Comparison of ENCODE assay signal across 29 mouse cellular contexts in the genomic region with DNA sequence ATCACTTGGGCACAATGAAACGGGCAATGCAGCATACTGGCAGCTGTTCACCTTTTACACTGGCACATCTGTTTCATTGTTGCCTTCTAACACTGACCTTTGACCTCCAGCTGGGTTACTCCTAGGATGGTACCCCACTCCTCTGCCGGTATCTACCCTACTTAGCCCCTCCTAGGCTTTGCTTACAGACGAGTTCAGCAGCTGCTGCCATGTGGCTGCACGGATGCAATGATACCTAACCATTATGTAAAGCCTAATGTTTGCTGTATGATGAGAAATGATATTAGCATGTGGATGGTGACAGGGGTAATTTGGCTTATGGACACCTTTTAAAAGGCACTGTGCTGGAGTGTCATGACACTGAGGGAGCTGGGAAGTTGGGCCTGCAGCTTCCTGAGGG. TPM values are rescaled to one million over a fixed set of nuclear protein-coding genes. Genes with fewer than 3 reads are reported as not detected.
DNase-seq lines count a peak whose midpoint lies in the region; ATAC-seq and TF ChIP-seq lines count a peak whose summit lies in the region.
"Had no signal": no experiment of that assay in that cellular context is flagged by ENCODE, and none has a peak within 500 bp of the region (broad histone marks: within the 10 kb centered on the region; RNA-seq: fewer than 3 reads in every experiment).

No protein-coding gene starts in this region.

- H3K27me3 ChIP-seq in forebrain, embryonic 12.5 days: no peaks in the 10 kb centered on the region
- no peaks in the 10 kb centered on the region for H3K27me3 ChIP-seq in forebrain, embryonic 10.5 days (ENCODE audit: poor library complexity, severe bottlenecking)
- H3K27me3 ChIP-seq in heart, embryonic 16.5 days (ENCODE audit: control insufficient read depth, insufficient read depth, low read length): no peaks in the 10 kb centered on the region
- H3K27me3 ChIP-seq: forebrain, embryonic 13.5 days; intestine, embryonic 15.5 days; Patski had no signal

- no peak for ATAC-seq in forebrain, embryonic 12.5 days (ENCODE audit: low FRiP score)
- ATAC-seq in heart, embryonic 16.5 days (replicated peaks; ENCODE audit: extremely low read depth, insufficient read depth, low FRiP score): no peak
- ATAC-seq: intestine, embryonic 15.5 days; Patski had no signal

- H3K4me3 ChIP-seq in forebrain, embryonic 12.5 days (replicated peaks): no peak overlapping the region
- no peak overlapping the region for H3K4me3 ChIP-seq in forebrain, embryonic 10.5 days
- no peak overlapping the region for H3K4me3 ChIP-seq in heart, embryonic 16.5 days (ENCODE audit: low read length)
- no peak overlapping the region for H3K4me3 ChIP-seq in layer of hippocampus, adult 2 months
- H3K4me3 ChIP-seq: erythroblast, embryonic 14.5 days; forebrain, embryonic 13.5 days; intestine, embryonic 15.5 days had no signal

- no peak overlapping the region for H3K4me2 ChIP-seq in forebrain, embryonic 12.5 days
- H3K4me2 ChIP-seq in heart, embryonic 16.5 days (ENCODE audit: low read depth, low read length): no peak overlapping the region
- H3K4me2 ChIP-seq: forebrain, embryonic 13.5 days; hindbrain, embryonic 14.5 days; intestine, embryonic 15.5 days had no signal

- TF ChIP-seq CTCF in layer of hippocampus, adult 2 months (conservative IDR thresholded peaks at IDR 0.05): no peak

- 0 out of 2 replicates have a peak overlapping the region, but pooled peaks have one; percentile 1 for H3K27ac ChIP-seq in forebrain, embryonic 12.5 days
- H3K27ac ChIP-seq in forebrain, embryonic 10.5 days: no peak overlapping the region
- peak overlapping the region; percentile 56 for H3K27ac ChIP-seq in heart, embryonic 16.5 days (ENCODE audit: low read length)
- peak overlapping the region; percentile 64; the same call in 1 of the 2 replicates for H3K27ac ChIP-seq in layer of hippocampus, adult 2 months
- H3K27ac ChIP-seq: hindbrain, embryonic 14.5 days; intestine, embryonic 15.5 days; liver, embryonic 14.5 days; macrophage had no signal

- DNase-seq in forebrain, embryonic 10.5 days (ENCODE audit: extremely low spot score, low spot score): no peak
- no peak for DNase-seq in heart, postnatal 36 days
- no peak for DNase-seq in layer of hippocampus, adult 2 months (ENCODE audit: low spot score in 2 of 2)
- no peak for DNase-seq in layer of hippocampus, postnatal 14 days (ENCODE audit: low spot score in 2 of 2)
- DNase-seq: embryo, embryonic 11 days; gastrocnemius, postnatal 10 days; kidney, adult 2 months; kidney, postnatal 36 days; layer of hippocampus, postnatal 36 days; liver; lung, adult 2 months; spleen, adult 18-20 months; thymus, adult 2 months; thymus, postnatal 36 days had no signal

- no peak overlapping the region; the same call in 1 of the 2 replicates for H3K9ac ChIP-seq in forebrain, embryonic 12.5 days
- peak overlapping the region; percentile 42 for H3K9ac ChIP-seq in heart, embryonic 16.5 days (ENCODE audit: low read length)
- H3K9ac ChIP-seq: forebrain, embryonic 13.5 days; hindbrain, embryonic 14.5 days; intestine, embryonic 15.5 days; liver, embryonic 14.5 days had no signal

- no peaks in the 10 kb centered on the region for H3K9me3 ChIP-seq in forebrain, embryonic 12.5 days
- no peaks in the 10 kb centered on the region for H3K9me3 ChIP-seq in forebrain, embryonic 10.5 days
- H3K9me3 ChIP-seq in heart, embryonic 16.5 days (replicated peaks; ENCODE audit: control insufficient read depth, low read length): no peaks in the 10 kb centered on the region
- H3K9me3 ChIP-seq: forebrain, embryonic 13.5 days; intestine, embryonic 15.5 days had no signal

- no peaks in the 10 kb centered on the region for H3K36me3 ChIP-seq in forebrain, embryonic 12.5 days (replicated peaks)
- H3K36me3 ChIP-seq in forebrain, embryonic 10.5 days (replicated peaks): no peaks in the 10 kb centered on the region
- H3K36me3 ChIP-seq in heart, embryonic 16.5 days (ENCODE audit: control insufficient read depth, insufficient read depth): no peaks in the 10 kb centered on the region
- H3K36me3 ChIP-seq: intestine, embryonic 15.5 days had no signal

- intact Hi-C loops in heart, postnatal 36 days (cut with DNase I): no loop called here

- peaks cover 6% of the 10 kb centered on the region; the same call in 1 of the 2 replicates for H3K4me1 ChIP-seq in forebrain, embryonic 12.5 days
- H3K4me1 ChIP-seq in forebrain, embryonic 10.5 days: peaks cover 23% of the 10 kb centered on the region
- peaks cover 33% of the 10 kb centered on the region for H3K4me1 ChIP-seq in heart, embryonic 16.5 days (ENCODE audit: control insufficient read depth, insufficient read depth, low read length)
- H3K4me1 ChIP-seq: intestine, embryonic 15.5 days had no signal

- 79% methylated on average over 4 of the region's 4 CpGs for WGBS in forebrain, embryonic 12.5 days
- 77% methylated on average over 4 of the region's 4 CpGs for WGBS in forebrain, embryonic 10.5 days
- 75% methylated on average over 4 of the region's 4 CpGs for WGBS in heart, embryonic 16.5 days

RNA-seq across cellular contexts. Expression of gene 1700086D15Rik, which starts 52.5 kb away (rescaled TPM):
- polyA plus RNA-seq in forebrain, embryonic 12.5 days (2016; fragmentation: Nextera tagmentation; extraction: Ambion mirVana): 0.23 TPM in 1 of 2 replicates, not detected in the other
- polyA plus RNA-seq in forebrain, embryonic 10.5 days (2016; fragmentation: Nextera tagmentation; extraction: Ambion mirVana): not detected in 2 replicates
- 0.27 TPM in 1 of 2 replicates, not detected in the other for polyA plus RNA-seq in heart, embryonic 16.5 days (2015; fragmentation: Nextera tagmentation; extraction: Ambion mirVana)
- total RNA-seq in heart, postnatal 36 days (2021): not detected
- total RNA-seq in layer of hippocampus, adult 2 months (2021): 1 to 10 TPM; 3.2 to 4.7 TPM
- total RNA-seq in layer of hippocampus, postnatal 14 days (2021): 1 to 10 TPM; 1.6 to 3.6 TPM
- total RNA-seq: megakaryocyte-erythroid progenitor cell, adult 5-6 weeks; MEL had no signal
- polyA plus RNA-seq: embryonic facial prominence, embryonic 14.5 days; erythroblast, embryonic 14.5 days; forebrain, embryonic 13.5 days; gonadal fat pad, adult 2 months; intestine, embryonic 15.5 days; kidney, embryonic 16.5 days; liver, embryonic 14.5 days; macrophage; Patski; stomach, embryonic 16.5 days; thymus, adult 2 months had no signal

RNA-seq across cellular contexts. Expression of gene Arhgap44, which starts 55.6 kb away (rescaled TPM):
- polyA plus RNA-seq in forebrain, embryonic 12.5 days (2016; fragmentation: Nextera tagmentation; extraction: Ambion mirVana): 5.6 and 7.3 TPM in 2 replicates
- polyA plus RNA-seq in forebrain, embryonic 10.5 days (2016; fragmentation: Nextera tagmentation; extraction: Ambion mirVana): 3.4 and 3.9 TPM in 2 replicates
- 11.3 and 11.4 TPM in 2 replicates for polyA plus RNA-seq in heart, embryonic 16.5 days (2015; fragmentation: Nextera tagmentation; extraction: Ambion mirVana)
- 10 to 100 TPM; 20.8 to 24.3 TPM for total RNA-seq in heart, postnatal 36 days (2021)
- 100 to 1,000 TPM; 117 to 123 TPM for total RNA-seq in layer of hippocampus, adult 2 months (2021)
- 100 to 1,000 TPM; 106 to 115 TPM for total RNA-seq in layer of hippocampus, postnatal 14 days (2021)
- total RNA-seq: megakaryocyte-erythroid progenitor cell, adult 5-6 weeks; MEL had no signal
- polyA plus RNA-seq: erythroblast, embryonic 14.5 days; macrophage had no signal

Comparison
In these comparisons a context has a peak if more than half of its experiments do, and no peak if none do; other contexts are left out.
1. RNA of gene Arhgap44, which starts 55.6 kb away (total RNA-seq): 117 to 123 TPM in layer of hippocampus, adult 2 months and 106 to 115 TPM in layer of hippocampus, postnatal 14 days; 20.8 to 24.3 TPM in heart, postnatal 36 days; every median in the first group is over 4 times any median in the second.